Mouse (Mus musculus): Measurements from ENCODE around the gene Gstt4. TPM values are rescaled to one million over a fixed set of nuclear protein-coding genes. Genes with fewer than 3 reads are reported as not detected.
A peak's percentile ranks its signal among the peaks of the same experiment; 100 is the strongest.
"Not testable (repeated sequence)": the region's sequence is repeated elsewhere in the genome, so short reads cannot be mapped to it uniquely, and the experiment has no call there.

The Gstt4 gene
- polyA plus RNA-seq, 1 experiment from 2014 or later: not detected

DNA sequence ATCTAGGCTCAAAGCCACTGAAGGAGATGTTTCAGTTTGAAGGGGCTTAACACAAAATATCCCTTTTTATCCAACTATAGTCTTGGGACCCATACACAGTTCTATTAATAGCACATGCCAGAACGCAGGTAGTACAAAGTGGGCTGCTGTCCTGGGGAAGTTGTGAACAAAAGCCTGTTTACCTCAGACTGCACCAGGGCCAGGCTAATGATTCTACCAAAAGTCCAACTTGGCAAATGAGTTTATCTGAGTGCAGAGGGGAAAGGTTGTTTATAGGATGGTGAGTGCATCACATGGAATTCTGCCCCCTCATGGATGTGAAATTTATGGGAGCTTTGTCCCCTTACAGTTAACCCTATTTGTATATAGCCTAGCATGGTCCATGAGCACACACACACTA lies 22.5 kb upstream of the Gstt4 start:
- H3K27ac ChIP-seq (ENCODE audit: low read depth, low read length): no peak overlapping the region
- 64% methylated on average over 1 of the region's 1 CpGs for WGBS
- H3K4me2 ChIP-seq: no peak overlapping the region
- H3K36me3 ChIP-seq (ENCODE audit: control insufficient read depth, insufficient read depth, low read length): no peaks in the 10 kb centered on the region
- no peaks in the 10 kb centered on the region; the same call in none of the 2 replicates for H3K4me1 ChIP-seq (ENCODE audit: control insufficient read depth, insufficient read depth, low read length)
- no peak overlapping the region for H3K9ac ChIP-seq (ENCODE audit: low read length)
- no peak overlapping the region for H3K4me3 ChIP-seq (ENCODE audit: low read depth, low read length)
- no peaks in the 10 kb centered on the region for H3K27me3 ChIP-seq (ENCODE audit: control insufficient read depth, insufficient read depth, low read length)
- ATAC-seq (ENCODE audit: low FRiP score) (no peak), DNase-seq (ENCODE audit: low spot score, missing footprints) (no peak)
- no peaks in the 10 kb centered on the region for H3K9me3 ChIP-seq (ENCODE audit: control insufficient read depth, low read length)

DNA sequence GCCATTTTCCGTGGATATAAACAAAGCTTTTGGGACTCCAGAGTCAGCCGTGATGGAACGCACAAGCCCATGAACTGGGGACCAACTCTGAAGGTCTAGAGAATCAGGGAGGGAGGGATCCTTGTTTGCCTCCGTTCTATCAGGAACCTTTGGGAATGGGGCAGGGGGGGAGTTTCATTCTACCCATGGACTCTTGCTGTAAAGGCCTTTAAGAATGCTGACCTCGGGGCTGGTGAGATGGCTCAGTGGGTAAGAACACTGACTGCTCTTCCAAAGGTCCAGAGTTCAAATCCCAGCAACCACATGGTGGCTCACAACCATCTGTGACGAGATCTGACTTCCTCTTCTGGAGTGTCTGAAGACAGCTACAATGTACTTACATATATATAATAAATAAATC lies 21.6 kb upstream of the Gstt4 start:
- ATAC-seq (ENCODE audit: low FRiP score); DNase-seq (ENCODE audit: low spot score, missing footprints); H3K4me2 ChIP-seq; H3K36me3 ChIP-seq (ENCODE audit: control insufficient read depth, insufficient read depth, low read length); H3K4me1 ChIP-seq (ENCODE audit: control insufficient read depth, insufficient read depth, low read length); H3K27me3 ChIP-seq (ENCODE audit: control insufficient read depth, insufficient read depth, low read length); H3K9me3 ChIP-seq (ENCODE audit: control insufficient read depth, low read length); H3K4me3 ChIP-seq (ENCODE audit: low read depth, low read length); H3K9ac ChIP-seq (ENCODE audit: low read length); H3K27ac ChIP-seq (ENCODE audit: low read depth, low read length): not testable (repeated sequence)
- 79% methylated on average over 6 of the region's 6 CpGs for WGBS

DNA sequence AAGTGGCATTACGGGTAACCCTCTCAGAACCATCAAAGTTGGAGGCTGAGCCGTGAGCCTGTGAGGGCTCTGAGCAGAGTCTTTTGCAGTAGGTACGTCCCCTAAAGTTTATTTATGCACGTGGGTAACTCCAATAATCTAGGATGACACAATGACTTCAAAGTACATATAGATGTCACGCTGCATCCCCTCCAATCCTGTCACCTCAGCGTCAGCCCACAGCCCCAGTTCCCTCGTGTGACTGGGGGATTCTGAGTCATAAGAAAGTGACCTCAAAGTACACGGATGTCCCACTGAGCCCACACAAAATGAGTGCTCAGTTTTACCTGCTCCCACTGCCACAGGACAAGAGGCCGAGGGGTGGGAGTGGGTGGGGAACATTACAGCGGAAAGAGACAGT lies 16.7 kb upstream of the Gstt4 start:
- 83% methylated on average over 10 of the region's 10 CpGs for WGBS
- no peak overlapping the region for H3K4me3 ChIP-seq (ENCODE audit: low read depth, low read length)
- H3K36me3 ChIP-seq (ENCODE audit: control insufficient read depth, insufficient read depth, low read length): no peaks in the 10 kb centered on the region
- no peak for ATAC-seq (ENCODE audit: low FRiP score)
- peaks cover 5% of the 10 kb centered on the region; the same call in 1 of the 2 replicates for H3K27me3 ChIP-seq (ENCODE audit: control insufficient read depth, insufficient read depth, low read length)
- H3K4me2 ChIP-seq: no peak overlapping the region
- peaks cover 13% of the 10 kb centered on the region for H3K4me1 ChIP-seq (ENCODE audit: control insufficient read depth, insufficient read depth, low read length)
- no peak for DNase-seq (ENCODE audit: low spot score, missing footprints)
- H3K27ac ChIP-seq (ENCODE audit: low read depth, low read length): no peak overlapping the region
- H3K9ac ChIP-seq (ENCODE audit: low read length): no peak overlapping the region
- no peaks in the 10 kb centered on the region for H3K9me3 ChIP-seq (ENCODE audit: control insufficient read depth, low read length)

DNA sequence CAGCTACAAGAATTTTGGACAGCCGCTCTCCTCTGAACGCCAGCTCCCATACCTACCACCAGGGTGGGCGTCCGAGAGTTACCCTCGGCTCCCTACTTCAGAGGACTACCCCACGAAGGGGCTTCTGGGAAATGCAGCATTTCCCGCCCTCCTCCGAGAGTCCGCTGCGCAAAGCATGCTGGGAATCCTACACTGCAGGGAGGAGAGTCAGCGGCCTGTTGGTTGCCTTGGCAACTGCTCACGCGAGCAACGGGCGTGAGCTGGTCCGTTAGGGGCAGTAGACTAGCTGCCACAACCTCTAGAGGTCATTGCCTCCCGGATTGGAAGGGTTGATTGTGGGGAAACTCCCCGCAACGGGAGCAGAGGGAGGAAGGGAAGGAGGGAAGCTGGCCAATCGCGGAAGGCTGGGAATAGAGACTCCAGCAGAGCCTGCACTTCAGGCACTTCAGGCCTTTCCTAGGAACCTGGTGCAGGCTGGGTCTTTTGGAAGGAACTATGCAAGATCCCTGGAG lies 15.0 kb upstream of the Gstt4 start, which contains the start of gene Gstt2:
Gene Gstt2 (minus strand): TSS at position 177 of the 512 bp plus-strand sequence.
- no peaks in the 10 kb centered on the region for H3K9me3 ChIP-seq (ENCODE audit: control insufficient read depth, low read length)
- ATAC-seq (ENCODE audit: low FRiP score): peak; percentile 93
- H3K4me1 ChIP-seq (ENCODE audit: control insufficient read depth, insufficient read depth, low read length): peaks cover 18% of the 10 kb centered on the region
- H3K4me2 ChIP-seq: peak within 1 kb of the TSS; percentile 64
- peaks cover 8% of the 10 kb centered on the region; the same call in 1 of the 2 replicates for H3K27me3 ChIP-seq (ENCODE audit: control insufficient read depth, insufficient read depth, low read length)
- peak; percentile 99 for DNase-seq (ENCODE audit: low spot score, missing footprints)
- H3K36me3 ChIP-seq (ENCODE audit: control insufficient read depth, insufficient read depth, low read length): no peaks in the 10 kb centered on the region
- peak within 1 kb of the TSS; percentile 52 for H3K27ac ChIP-seq (ENCODE audit: low read depth, low read length)
- WGBS: under 1% methylated on average over 21 of the region's 21 CpGs
- H3K9ac ChIP-seq (ENCODE audit: low read length): peak within 1 kb of the TSS; percentile 61
- peak within 1 kb of the TSS; percentile 35 for H3K4me3 ChIP-seq (ENCODE audit: low read depth, low read length)

DNA sequence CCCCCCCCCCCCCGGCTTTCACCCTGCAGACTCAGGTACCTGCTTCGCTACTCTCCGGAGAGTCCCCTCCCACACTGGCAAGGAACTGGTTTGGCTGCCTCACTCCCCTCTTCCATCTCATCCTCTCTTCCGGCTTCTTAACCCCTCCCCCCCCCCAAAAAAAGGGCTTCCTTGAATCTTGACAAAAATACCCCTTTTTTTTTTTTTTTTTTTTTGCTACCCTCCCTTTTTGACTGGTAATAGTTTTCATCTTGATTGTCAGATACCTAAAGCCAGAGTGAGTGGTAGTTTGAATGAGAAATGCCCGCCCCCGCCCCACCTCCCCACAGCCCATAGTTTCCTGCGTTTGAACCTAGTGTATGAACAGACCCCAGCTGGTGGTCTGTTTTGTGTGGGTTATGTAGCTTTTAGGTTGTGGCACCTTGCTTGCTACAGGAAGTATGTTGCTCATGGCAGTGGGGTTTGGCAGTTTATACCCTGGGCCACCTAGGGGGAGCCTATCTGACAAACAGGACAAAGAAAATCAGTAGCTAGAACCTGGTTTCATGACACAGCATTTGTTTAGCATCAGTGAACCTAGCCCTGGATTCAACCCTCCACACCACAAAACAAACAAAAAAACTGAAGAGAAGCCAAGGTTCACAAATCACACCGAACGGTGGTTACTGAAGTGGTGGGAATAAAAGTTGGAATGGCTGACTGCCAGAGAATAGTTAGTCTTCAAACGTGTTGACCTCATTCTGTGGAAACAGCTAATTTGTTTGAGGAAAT lies 13.6 kb upstream of the Gstt4 start:
- Histone ChIP-seq H3K36me3 (ENCODE audit: control insufficient read depth, insufficient read depth, low read length) (no peaks in the 10 kb centered on the region), H3K27me3 (ENCODE audit: control insufficient read depth, insufficient read depth, low read length) (peaks cover 8% of the 10 kb centered on the region; the same call in 1 of the 2 replicates), H3K9me3 (ENCODE audit: control insufficient read depth, low read length) (no peaks in the 10 kb centered on the region), H3K4me3 (ENCODE audit: low read depth, low read length) (no peak overlapping the region), H3K4me2 (peak overlapping the region; percentile 32), H3K4me1 (ENCODE audit: control insufficient read depth, insufficient read depth, low read length) (peaks cover 18% of the 10 kb centered on the region), H3K9ac (ENCODE audit: low read length) (no peak overlapping the region), H3K27ac (ENCODE audit: low read depth, low read length) (no peak overlapping the region)
- 29% methylated on average over 10 of the region's 10 CpGs for WGBS
- ATAC-seq (ENCODE audit: low FRiP score) (no peak), DNase-seq (ENCODE audit: low spot score, missing footprints) (peak; percentile 84)

DNA sequence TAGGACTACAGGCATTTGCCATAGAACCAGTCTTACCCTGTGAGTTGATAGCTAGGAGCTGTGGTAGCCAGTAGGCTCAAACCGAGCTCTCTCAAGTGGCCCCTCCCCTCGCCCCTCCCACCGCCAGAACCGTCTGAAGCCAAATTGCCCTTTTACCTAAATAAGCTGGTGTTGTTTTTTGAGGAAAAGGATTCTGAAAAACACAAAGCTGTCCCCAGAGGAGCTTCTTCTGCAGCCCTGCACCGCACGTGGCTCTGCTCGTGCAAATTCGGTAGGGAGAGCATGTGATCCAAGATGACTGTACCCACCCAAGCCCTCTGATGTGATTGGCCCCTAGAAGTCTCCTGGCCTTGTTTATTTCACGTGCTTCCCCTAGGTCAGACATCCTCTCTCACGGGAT lies 13.0 kb upstream of the Gstt4 start:
- DNase-seq (ENCODE audit: low spot score, missing footprints): peak; percentile 91
- Histone ChIP-seq H3K9me3 (ENCODE audit: control insufficient read depth, low read length) (no peaks in the 10 kb centered on the region), H3K27ac (ENCODE audit: low read depth, low read length) (no peak overlapping the region), H3K36me3 (ENCODE audit: control insufficient read depth, insufficient read depth, low read length) (no peaks in the 10 kb centered on the region), H3K9ac (ENCODE audit: low read length) (no peak overlapping the region), H3K4me1 (ENCODE audit: control insufficient read depth, insufficient read depth, low read length) (peaks cover 18% of the 10 kb centered on the region), H3K27me3 (ENCODE audit: control insufficient read depth, insufficient read depth, low read length) (peaks cover 8% of the 10 kb centered on the region; the same call in 1 of the 2 replicates), H3K4me3 (ENCODE audit: low read depth, low read length) (0 out of 2 replicates have a peak overlapping the region, but pooled peaks have one; percentile 2), H3K4me2 (peak overlapping the region; percentile 32)
- ATAC-seq (ENCODE audit: low FRiP score): no peak
- WGBS: 3% methylated on average over 10 of the region's 10 CpGs

DNA sequence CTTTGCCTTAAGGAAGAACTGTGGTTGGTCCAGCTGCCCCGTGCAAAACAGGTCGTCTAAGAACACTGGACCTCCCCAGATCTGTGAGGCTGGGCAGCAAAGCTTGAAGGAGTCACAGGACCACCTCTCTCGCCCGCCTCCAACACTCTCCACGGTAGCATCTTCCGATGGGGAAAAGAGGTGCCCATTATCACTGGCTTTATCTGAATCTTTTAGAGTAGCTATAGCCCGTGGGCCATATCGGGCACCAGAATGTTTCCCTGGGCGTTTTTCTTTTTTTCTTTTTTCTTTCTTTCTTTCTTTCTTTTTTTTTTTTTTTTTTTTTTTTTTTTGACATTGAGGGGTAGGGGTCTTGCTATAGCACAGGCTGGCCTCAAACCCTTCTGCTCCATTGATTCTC lies 12.4 kb upstream of the Gstt4 start:
- no peaks in the 10 kb centered on the region for H3K36me3 ChIP-seq (ENCODE audit: control insufficient read depth, insufficient read depth, low read length)
- H3K9ac ChIP-seq (ENCODE audit: low read length): peak overlapping the region; percentile 43
- H3K4me3 ChIP-seq (ENCODE audit: low read depth, low read length): peak overlapping the region; percentile 34
- H3K9me3 ChIP-seq (ENCODE audit: control insufficient read depth, low read length): no peaks in the 10 kb centered on the region
- 14% methylated on average over 9 of the region's 9 CpGs for WGBS
- ATAC-seq (ENCODE audit: low FRiP score) (no peak), DNase-seq (ENCODE audit: low spot score, missing footprints) (no peak)
- peaks cover 18% of the 10 kb centered on the region for H3K4me1 ChIP-seq (ENCODE audit: control insufficient read depth, insufficient read depth, low read length)
- H3K4me2 ChIP-seq: peak overlapping the region; percentile 63
- H3K27me3 ChIP-seq (ENCODE audit: control insufficient read depth, insufficient read depth, low read length): peaks cover 8% of the 10 kb centered on the region; the same call in 1 of the 2 replicates
- no peak overlapping the region for H3K27ac ChIP-seq (ENCODE audit: low read depth, low read length)

DNA sequence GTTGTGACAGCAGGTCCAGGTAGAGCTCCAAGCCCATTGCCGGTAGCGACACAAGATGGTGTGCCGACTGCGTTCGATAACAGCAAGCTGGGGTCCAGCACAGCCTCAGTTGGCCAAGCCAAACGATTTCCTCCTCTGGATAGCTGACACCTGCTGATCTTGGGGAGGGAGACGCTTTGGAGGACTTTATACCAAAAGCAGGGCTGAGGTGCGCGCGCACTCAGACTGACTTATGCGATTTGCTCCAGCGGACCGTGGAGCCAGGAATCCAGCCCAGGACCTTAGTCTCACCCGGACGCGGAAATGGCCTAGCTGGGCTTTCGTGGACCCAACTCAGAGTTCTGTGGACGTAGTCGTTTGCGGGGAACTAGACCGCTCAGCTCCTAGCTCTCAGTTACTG lies 11.9 kb upstream of the Gstt4 start:
- Histone ChIP-seq H3K4me1 (ENCODE audit: control insufficient read depth, insufficient read depth, low read length) (peaks cover 18% of the 10 kb centered on the region), H3K9me3 (ENCODE audit: control insufficient read depth, low read length) (no peaks in the 10 kb centered on the region)
- WGBS: 3% methylated on average over 21 of the region's 21 CpGs

DNA sequence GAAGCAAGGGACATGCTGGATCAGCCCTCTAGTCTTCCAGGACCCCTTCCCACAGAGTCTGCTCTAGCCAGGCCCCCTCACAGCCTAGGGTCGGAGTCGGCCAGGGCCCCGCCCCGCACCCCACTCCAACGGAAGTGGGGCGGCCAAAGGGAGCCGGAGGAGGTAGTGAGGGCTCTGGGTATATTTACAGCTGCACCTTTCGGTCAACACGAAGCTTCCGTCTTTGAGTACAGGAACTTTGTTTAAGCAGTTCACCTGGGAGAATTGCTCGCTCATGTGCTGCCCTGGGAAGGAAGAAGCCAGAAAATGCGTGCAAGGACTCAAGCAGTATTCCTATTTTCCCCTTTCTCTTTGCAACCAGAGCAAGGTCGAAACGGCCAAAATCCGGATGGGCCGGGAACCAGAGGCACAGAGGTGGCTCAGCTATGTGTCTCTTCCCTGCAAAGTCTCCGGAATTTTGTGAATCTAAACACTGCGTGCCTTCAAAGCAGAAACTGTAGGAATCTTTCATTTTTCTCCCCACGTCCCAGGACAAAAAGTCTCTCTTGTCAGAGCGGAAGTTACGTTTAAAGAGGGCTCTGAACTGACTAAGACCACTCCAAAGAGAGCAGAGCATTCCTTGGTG lies 11.2 kb upstream of the Gstt4 start:
- H3K27me3 ChIP-seq (ENCODE audit: control insufficient read depth, insufficient read depth, low read length): peaks cover 8% of the 10 kb centered on the region; the same call in 1 of the 2 replicates
- H3K4me3 ChIP-seq (ENCODE audit: low read depth, low read length): peak overlapping the region; percentile 34; the same call in 1 of the 2 replicates
- ATAC-seq (ENCODE audit: low FRiP score) (no peak), DNase-seq (ENCODE audit: low spot score, missing footprints) (peak; percentile 92)
- H3K9ac ChIP-seq (ENCODE audit: low read length): peak overlapping the region; percentile 18; the same call in 1 of the 2 replicates
- H3K27ac ChIP-seq (ENCODE audit: low read depth, low read length): no peak overlapping the region
- no peaks in the 10 kb centered on the region for H3K36me3 ChIP-seq (ENCODE audit: control insufficient read depth, insufficient read depth, low read length)
- H3K9me3 ChIP-seq (ENCODE audit: control insufficient read depth, low read length): no peaks in the 10 kb centered on the region
- peak overlapping the region; percentile 63 for H3K4me2 ChIP-seq
- H3K4me1 ChIP-seq (ENCODE audit: control insufficient read depth, insufficient read depth, low read length): peaks cover 18% of the 10 kb centered on the region
- WGBS: 20% methylated on average over 21 of the region's 21 CpGs

More for the DNA sequence above, 11.9 kb upstream of the Gstt4 start:
- DNase-seq (ENCODE audit: low spot score, missing footprints): peak; percentile 97
- Histone ChIP-seq H3K4me2 (peak overlapping the region; percentile 63), H3K27ac (ENCODE audit: low read depth, low read length) (no peak overlapping the region), H3K27me3 (ENCODE audit: control insufficient read depth, insufficient read depth, low read length) (peaks cover 8% of the 10 kb centered on the region; the same call in 1 of the 2 replicates), H3K36me3 (ENCODE audit: control insufficient read depth, insufficient read depth, low read length) (no peaks in the 10 kb centered on the region), H3K9ac (ENCODE audit: low read length) (peak overlapping the region; percentile 43), H3K4me3 (ENCODE audit: low read depth, low read length) (peak overlapping the region; percentile 34)
- no peak for ATAC-seq (ENCODE audit: low FRiP score)

Data from midbrain, embryonic 11.5 days (tissue).